Mouse (Mus musculus): Measurements from ENCODE around the gene Wdr46. TPM values are rescaled to one million over a fixed set of nuclear protein-coding genes. Genes with fewer than 3 reads are reported as not detected.
A peak's percentile ranks its signal among the peaks of the same experiment; 100 is the strongest.
"Not testable (repeated sequence)": the region's sequence is repeated elsewhere in the genome, so short reads cannot be mapped to it uniquely, and the experiment has no call there.

Wdr46 gene
- polyA plus RNA-seq, 1 experiment from 2014 or later: 17.1 TPM

DNA sequence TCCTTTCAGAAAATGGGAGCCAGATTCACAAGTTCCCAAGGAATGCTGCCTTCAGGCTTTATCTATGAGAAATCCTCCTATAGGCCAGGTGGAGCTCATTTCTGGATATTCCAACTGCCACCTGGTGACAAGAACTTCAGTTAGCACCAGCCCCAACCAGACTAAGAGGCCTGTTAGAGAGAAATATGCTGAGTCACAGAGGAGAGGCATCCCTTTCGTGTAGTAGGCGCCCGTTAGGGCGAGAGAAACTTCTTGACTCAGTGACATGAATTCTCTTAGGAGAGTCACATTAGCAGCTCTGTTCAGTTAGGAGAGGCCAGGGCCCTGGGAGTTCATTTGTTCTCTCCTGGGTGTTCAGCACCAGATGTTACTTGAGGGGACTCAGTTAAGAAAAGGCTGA is 40.8 kb upstream of the Wdr46 start:
- TF ChIP-seq CTCF (IDR thresholded peaks at IDR 0.05; ENCODE audit: low read depth): no peak
- TF ChIP-seq EP300 (optimal IDR thresholded peaks at IDR 0.05): no peak
- Histone ChIP-seq H3K4me1 (replicated peaks; ENCODE audit: control insufficient read depth, insufficient read depth) (no peaks in the 10 kb centered on the region), H3K27me3 (ENCODE audit: control insufficient read depth, insufficient read depth, low read length) (no peaks in the 10 kb centered on the region), H3K9ac (ENCODE audit: low read length) (no peak overlapping the region), H3K27ac (replicated peaks) (no peak overlapping the region), H3K36me3 (ENCODE audit: control insufficient read depth, insufficient read depth, low read length) (no peaks in the 10 kb centered on the region), H3K4me2 (replicated peaks; ENCODE audit: low read depth) (no peak overlapping the region), H3K4me3 (ENCODE audit: low read depth, low read length) (no peak overlapping the region), H3K9me3 (ENCODE audit: control insufficient read depth, low read length) (no peaks in the 10 kb centered on the region)
- 71% methylated on average over 4 of the region's 4 CpGs for WGBS
- no peak for DNase-seq (ENCODE audit: low spot score)
- ATAC-seq (ENCODE audit: low FRiP score, low TSS enrichment): no peak

DNA sequence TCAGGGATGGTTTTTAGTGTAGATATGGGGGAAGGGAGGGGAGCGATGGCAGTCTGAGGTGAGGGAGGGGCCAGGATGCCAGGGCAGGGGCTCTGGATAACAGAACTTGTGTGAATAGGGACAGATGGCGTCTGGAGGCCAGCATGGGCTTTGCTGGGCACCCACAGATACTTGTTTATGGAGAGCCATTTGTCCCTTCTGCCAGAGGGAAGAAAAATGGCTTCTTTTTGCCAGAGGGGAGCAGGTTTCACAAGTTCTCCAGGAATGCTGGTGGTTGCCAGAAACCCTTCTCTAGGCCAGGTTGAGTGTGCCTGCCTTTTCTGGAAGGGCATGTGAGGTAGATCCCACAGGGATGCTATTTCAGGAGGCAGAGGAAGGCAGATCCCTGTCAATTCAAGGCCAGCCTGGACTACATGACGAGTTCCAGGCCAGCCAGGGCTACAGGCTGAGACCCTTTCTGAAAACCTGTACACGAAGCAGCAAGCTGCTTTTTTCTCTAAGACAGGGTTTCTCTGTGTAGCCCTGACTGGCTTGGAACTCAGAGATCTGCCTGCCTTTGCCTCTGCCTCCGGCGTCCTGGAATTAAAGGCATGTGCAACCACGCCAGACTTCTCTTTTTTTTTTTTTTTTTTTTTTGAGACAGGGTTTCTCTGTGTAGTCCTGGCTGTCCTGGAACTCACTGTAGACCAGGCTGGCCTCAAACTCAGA is 40.0 kb upstream of the Wdr46 start:
- no peak for TF ChIP-seq CTCF (IDR thresholded peaks at IDR 0.05; ENCODE audit: low read depth)
- TF ChIP-seq EP300 (optimal IDR thresholded peaks at IDR 0.05): no peak
- WGBS: 61% methylated on average over 7 of the region's 7 CpGs
- Histone ChIP-seq H3K4me1 (replicated peaks; ENCODE audit: control insufficient read depth, insufficient read depth) (no peaks in the 10 kb centered on the region), H3K4me2 (replicated peaks; ENCODE audit: low read depth) (no peak overlapping the region), H3K27me3 (ENCODE audit: control insufficient read depth, insufficient read depth, low read length) (no peaks in the 10 kb centered on the region), H3K27ac (replicated peaks) (no peak overlapping the region), H3K9ac (ENCODE audit: low read length) (0 out of 2 replicates have a peak overlapping the region, but pooled peaks have one; percentile 23), H3K4me3 (ENCODE audit: low read depth, low read length) (no peak overlapping the region), H3K36me3 (ENCODE audit: control insufficient read depth, insufficient read depth, low read length) (no peaks in the 10 kb centered on the region), H3K9me3 (ENCODE audit: control insufficient read depth, low read length) (no peaks in the 10 kb centered on the region)
- ATAC-seq (ENCODE audit: low FRiP score, low TSS enrichment) (no peak), DNase-seq (ENCODE audit: low spot score) (no peak)

DNA sequence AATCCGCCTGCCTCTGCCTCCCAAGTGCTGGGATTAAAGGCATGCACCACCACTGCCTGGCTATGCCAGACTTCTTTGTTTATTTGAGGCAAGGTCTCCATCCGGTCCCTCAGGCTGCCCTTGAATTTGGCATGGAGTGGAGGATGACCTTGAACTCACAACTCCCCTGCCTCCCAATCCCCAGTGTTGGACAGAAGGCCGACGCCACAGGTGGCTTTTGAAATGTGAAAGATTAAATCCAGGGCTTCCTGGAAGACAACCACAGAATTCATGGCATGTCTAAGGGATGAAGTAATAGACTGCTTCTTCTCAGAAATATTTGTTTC is 39.5 kb upstream of the Wdr46 start:
- no peak overlapping the region for H3K4me2 ChIP-seq (replicated peaks; ENCODE audit: low read depth)
- TF ChIP-seq CTCF (IDR thresholded peaks at IDR 0.05; ENCODE audit: low read depth) (no peak), EP300 (optimal IDR thresholded peaks at IDR 0.05) (no peak)
- H3K27ac ChIP-seq (replicated peaks): no peak overlapping the region
- no peaks in the 10 kb centered on the region for H3K27me3 ChIP-seq (ENCODE audit: control insufficient read depth, insufficient read depth, low read length)
- H3K9me3 ChIP-seq (ENCODE audit: control insufficient read depth, low read length): no peaks in the 10 kb centered on the region
- H3K9ac ChIP-seq (ENCODE audit: low read length): no peak overlapping the region
- WGBS: 75% methylated on average over 4 of the region's 4 CpGs
- no peaks in the 10 kb centered on the region for H3K4me1 ChIP-seq (replicated peaks; ENCODE audit: control insufficient read depth, insufficient read depth)
- H3K4me3 ChIP-seq (ENCODE audit: low read depth, low read length): no peak overlapping the region
- H3K36me3 ChIP-seq (ENCODE audit: control insufficient read depth, insufficient read depth, low read length): no peaks in the 10 kb centered on the region
- ATAC-seq (ENCODE audit: low FRiP score, low TSS enrichment) (no peak), DNase-seq (ENCODE audit: low spot score) (no peak)

DNA sequence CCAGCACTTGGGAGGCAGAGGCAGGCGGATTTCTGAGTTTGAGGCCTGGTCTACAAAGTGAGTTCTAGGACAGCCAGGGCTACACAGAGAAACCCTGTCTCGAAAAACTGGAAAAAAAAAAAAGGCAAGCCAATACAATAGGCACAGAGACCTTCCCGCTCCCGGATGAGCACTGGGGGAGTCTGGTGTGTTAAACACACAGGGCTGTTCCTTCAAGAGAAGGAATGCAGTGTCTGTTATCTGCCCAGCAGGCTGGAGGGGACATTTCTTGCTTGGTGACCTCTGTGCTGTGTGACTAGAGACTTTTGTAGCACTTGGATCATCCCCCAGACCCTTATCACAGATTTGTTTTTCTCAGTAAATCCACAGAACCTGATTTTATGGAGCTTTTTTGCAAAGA is 38.8 kb upstream of the Wdr46 start:
- H3K9me3 ChIP-seq (ENCODE audit: control insufficient read depth, low read length): no peaks in the 10 kb centered on the region
- H3K4me3 ChIP-seq (ENCODE audit: low read depth, low read length): no peak overlapping the region
- no peak overlapping the region for H3K9ac ChIP-seq (ENCODE audit: low read length)
- no peak overlapping the region for H3K4me2 ChIP-seq (replicated peaks; ENCODE audit: low read depth)
- 75% methylated on average over 4 of the region's 4 CpGs for WGBS
- no peak for ATAC-seq (ENCODE audit: low FRiP score, low TSS enrichment)
- no peaks in the 10 kb centered on the region for H3K36me3 ChIP-seq (ENCODE audit: control insufficient read depth, insufficient read depth, low read length)
- H3K27ac ChIP-seq (replicated peaks): no peak overlapping the region
- no peak for DNase-seq (ENCODE audit: low spot score)
- H3K4me1 ChIP-seq (replicated peaks; ENCODE audit: control insufficient read depth, insufficient read depth): no peaks in the 10 kb centered on the region
- TF ChIP-seq EP300 (optimal IDR thresholded peaks at IDR 0.05): no peak
- no peak for TF ChIP-seq CTCF (IDR thresholded peaks at IDR 0.05; ENCODE audit: low read depth)
- H3K27me3 ChIP-seq (ENCODE audit: control insufficient read depth, insufficient read depth, low read length): no peaks in the 10 kb centered on the region

DNA sequence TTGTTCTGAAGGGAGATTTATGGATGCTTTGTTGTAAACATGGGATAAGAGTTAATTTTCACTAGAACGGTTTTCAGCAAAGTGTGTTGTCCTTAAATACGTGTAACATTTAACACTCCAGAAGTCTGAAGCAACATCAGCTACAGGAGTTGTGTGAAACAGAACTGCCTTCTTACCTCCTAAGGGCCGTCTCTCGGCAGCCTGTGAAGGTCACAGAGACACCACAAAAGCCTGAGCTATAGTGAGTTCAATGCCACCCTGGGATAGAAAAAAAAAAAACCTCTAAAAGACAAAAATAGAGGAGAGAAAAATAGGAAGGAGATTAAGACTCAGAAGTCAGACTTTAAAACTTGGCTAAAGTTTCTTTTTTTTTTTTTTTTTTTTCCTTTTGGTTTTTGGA is 38.4 kb upstream of the Wdr46 start:
- no peaks in the 10 kb centered on the region for H3K27me3 ChIP-seq (ENCODE audit: control insufficient read depth, insufficient read depth, low read length)
- no peaks in the 10 kb centered on the region for H3K4me1 ChIP-seq (replicated peaks; ENCODE audit: control insufficient read depth, insufficient read depth)
- no peak for DNase-seq (ENCODE audit: low spot score)
- H3K4me3 ChIP-seq (ENCODE audit: low read depth, low read length): no peak overlapping the region
- ATAC-seq (ENCODE audit: low FRiP score, low TSS enrichment): no peak
- no peaks in the 10 kb centered on the region for H3K36me3 ChIP-seq (ENCODE audit: control insufficient read depth, insufficient read depth, low read length)
- no peak overlapping the region for H3K27ac ChIP-seq (replicated peaks)
- no peaks in the 10 kb centered on the region for H3K9me3 ChIP-seq (ENCODE audit: control insufficient read depth, low read length)
- no peak overlapping the region for H3K4me2 ChIP-seq (replicated peaks; ENCODE audit: low read depth)
- WGBS: 53% methylated on average over 4 of the region's 4 CpGs
- no peak for TF ChIP-seq EP300 (optimal IDR thresholded peaks at IDR 0.05)
- TF ChIP-seq CTCF (IDR thresholded peaks at IDR 0.05; ENCODE audit: low read depth): no peak
- H3K9ac ChIP-seq (ENCODE audit: low read length): no peak overlapping the region

DNA sequence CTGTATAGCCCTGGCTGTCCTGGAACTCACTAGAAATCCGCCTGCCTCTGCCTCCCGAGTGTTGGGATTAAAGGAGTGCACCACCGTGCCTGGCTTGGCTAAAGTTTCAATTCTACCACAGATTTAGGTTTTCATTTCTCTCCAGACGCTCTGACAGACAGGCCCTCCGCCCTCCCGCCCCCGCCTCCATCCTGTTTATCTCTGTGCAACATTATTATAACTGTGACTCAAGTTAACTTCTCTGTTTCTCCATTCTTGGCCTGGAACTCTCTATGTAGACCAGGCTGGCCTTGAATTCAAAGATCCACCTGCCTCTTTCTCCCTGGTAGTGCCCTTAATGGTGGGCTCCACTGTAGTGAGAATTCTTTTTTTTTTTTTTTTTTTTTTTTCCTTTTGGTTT is 38.0 kb upstream of the Wdr46 start:
- Histone ChIP-seq H3K4me2 (replicated peaks; ENCODE audit: low read depth) (no peak overlapping the region), H3K27ac (replicated peaks) (no peak overlapping the region), H3K4me1 (replicated peaks; ENCODE audit: control insufficient read depth, insufficient read depth) (no peaks in the 10 kb centered on the region), H3K27me3 (ENCODE audit: control insufficient read depth, insufficient read depth, low read length) (no peaks in the 10 kb centered on the region), H3K9ac (ENCODE audit: low read length) (no peak overlapping the region), H3K4me3 (ENCODE audit: low read depth, low read length) (no peak overlapping the region), H3K9me3 (ENCODE audit: control insufficient read depth, low read length) (no peaks in the 10 kb centered on the region), H3K36me3 (ENCODE audit: control insufficient read depth, insufficient read depth, low read length) (no peaks in the 10 kb centered on the region)
- ATAC-seq (ENCODE audit: low FRiP score, low TSS enrichment): no peak
- no peak for DNase-seq (ENCODE audit: low spot score)
- TF ChIP-seq EP300 (optimal IDR thresholded peaks at IDR 0.05) (no peak), CTCF (IDR thresholded peaks at IDR 0.05; ENCODE audit: low read depth) (no peak)
- 67% methylated on average over 7 of the region's 7 CpGs for WGBS

DNA sequence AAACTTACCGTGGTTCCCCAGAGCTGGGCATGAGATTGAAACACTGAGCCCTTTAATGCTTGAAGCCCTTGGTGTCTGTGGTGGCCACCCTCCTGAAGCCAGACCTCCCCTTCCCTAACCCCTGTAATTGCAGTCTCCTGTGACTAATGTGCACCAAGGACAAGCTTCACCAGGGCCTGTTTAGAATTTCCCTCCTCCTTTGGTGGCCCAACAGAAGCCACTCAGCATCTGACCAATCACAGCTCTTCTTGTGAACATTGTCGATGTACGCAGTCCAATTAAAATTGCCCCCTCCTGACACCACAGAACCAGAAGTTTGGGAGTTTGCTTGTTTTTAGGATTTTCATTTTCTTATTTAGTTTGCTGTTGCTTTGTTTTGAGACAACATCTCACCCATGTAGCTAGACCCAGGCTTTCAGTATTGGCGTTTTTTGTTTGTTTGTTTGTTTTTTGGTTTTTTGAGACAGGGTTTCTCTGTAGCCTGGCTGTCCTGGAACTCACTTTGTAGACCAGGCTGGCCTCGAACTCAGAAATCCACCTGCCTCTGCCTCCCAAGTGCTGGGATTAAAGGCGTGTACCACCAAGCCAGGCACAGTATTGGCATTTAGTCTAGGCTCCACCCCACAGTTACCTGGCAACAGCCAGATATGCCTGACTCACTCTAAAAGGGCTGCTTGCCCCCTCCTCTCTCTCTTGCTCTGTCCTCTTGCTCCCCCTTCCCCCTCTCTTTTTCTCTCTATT is 36.4 kb upstream of the Wdr46 start:
- H3K4me3 ChIP-seq (ENCODE audit: low read depth, low read length); DNase-seq (ENCODE audit: low spot score); H3K27me3 ChIP-seq (ENCODE audit: control insufficient read depth, insufficient read depth, low read length); H3K36me3 ChIP-seq (ENCODE audit: control insufficient read depth, insufficient read depth, low read length); ATAC-seq (ENCODE audit: low FRiP score, low TSS enrichment); H3K4me2 ChIP-seq (replicated peaks; ENCODE audit: low read depth); H3K9me3 ChIP-seq (ENCODE audit: control insufficient read depth, low read length); H3K4me1 ChIP-seq (replicated peaks; ENCODE audit: control insufficient read depth, insufficient read depth); H3K27ac ChIP-seq (replicated peaks); H3K9ac ChIP-seq (ENCODE audit: low read length): not testable (repeated sequence)
- whole genome bisulfite sequencing: 70% methylated on average over 6 of the region's 6 CpGs

DNA sequence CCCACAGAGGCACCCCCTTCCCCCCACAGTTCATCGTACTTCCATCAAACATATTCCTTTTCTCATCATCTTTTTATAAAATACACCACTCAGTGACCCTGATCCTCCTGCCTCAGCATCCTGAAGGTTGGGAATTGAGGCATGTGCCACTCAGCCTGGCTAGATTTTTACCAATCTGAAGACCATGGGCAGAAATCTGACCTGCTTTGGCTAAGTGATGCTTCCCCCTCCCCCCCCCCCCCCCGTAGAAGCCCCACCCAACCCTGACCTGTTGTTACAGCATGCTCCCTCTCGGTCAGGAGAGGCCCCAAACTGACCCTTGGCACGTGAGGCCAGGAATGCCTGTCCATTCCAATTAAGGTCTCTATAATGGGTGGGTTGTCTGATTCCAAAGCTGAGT is 35.6 kb upstream of the Wdr46 start, which contains the start of gene Platr17:
Gene Platr17 (plus strand): TSS at position 301 of the 400 bp plus-strand sequence.
- H3K4me2 ChIP-seq (replicated peaks; ENCODE audit: low read depth); H3K9me3 ChIP-seq (ENCODE audit: control insufficient read depth, low read length); H3K27ac ChIP-seq (replicated peaks); H3K36me3 ChIP-seq (ENCODE audit: control insufficient read depth, insufficient read depth, low read length); H3K4me3 ChIP-seq (ENCODE audit: low read depth, low read length); H3K9ac ChIP-seq (ENCODE audit: low read length); H3K4me1 ChIP-seq (replicated peaks; ENCODE audit: control insufficient read depth, insufficient read depth); DNase-seq (ENCODE audit: low spot score); ATAC-seq (ENCODE audit: low FRiP score, low TSS enrichment); H3K27me3 ChIP-seq (ENCODE audit: control insufficient read depth, insufficient read depth, low read length): not testable (repeated sequence)
- 30% methylated on average over 3 of the region's 4 CpGs for WGBS

Measured in stomach, postnatal 0 days (tissue).